Mouse (Mus musculus): ENCODE results near the gene Fgr.

GRCm38 (mm10) chr4:132962628-132963027, 11.3 kb upstream of the Fgr start:
- TF ChIP-seq CTCF (IDR thresholded peaks at IDR 0.05; ENCODE audit: low read depth) (no peak), EP300 (IDR thresholded peaks at IDR 0.05; ENCODE audit: low read depth) (no peak)

Data from heart, postnatal 0 days (tissue).